Mouse (Mus musculus): Measurements from ENCODE around the gene Kat8. TPM values are rescaled to one million over a fixed set of nuclear protein-coding genes. Genes with fewer than 3 reads are reported as not detected.

Kat8 gene
- polyA plus RNA-seq, 1 experiment from 2014 or later, result 46.9 TPM

- Histone ChIP-seq H3K4me1 (ENCODE audit: control insufficient read depth, insufficient read depth, low read length) (peaks cover 25% of the 10 kb centered on the region), H3K4me3 (ENCODE audit: low read depth, low read length) (peak within 1 kb of the TSS; percentile 74), H3K27me3 (ENCODE audit: control insufficient read depth, insufficient read depth, low read depth, low read length) (no peaks in the 10 kb centered on the region), H3K27ac (ENCODE audit: low read length) (peak within 1 kb of the TSS; percentile 100), H3K4me2 (ENCODE audit: low read length) (peak within 1 kb of the TSS; percentile 67), H3K9me3 (replicated peaks; ENCODE audit: control insufficient read depth, low read length, poor library complexity, severe bottlenecking) (no peaks in the 10 kb centered on the region), H3K9ac (ENCODE audit: low read depth, low read length) (peak within 1 kb of the TSS; percentile 97), H3K36me3 (ENCODE audit: control insufficient read depth, insufficient read depth, low read length) (peaks cover 26% of the 10 kb centered on the region)
- under 1% methylated on average over 60 of the region's 60 CpGs for WGBS
- peak; percentile 72 for ATAC-seq
Measured at GRCm38 (mm10) chr7:127876467-127877348, 35.6 kb upstream of the Kat8 start, which contains the start of gene Zfp668. TSS of gene Zfp668 (minus strand) at chr7:127876828.

DNA sequence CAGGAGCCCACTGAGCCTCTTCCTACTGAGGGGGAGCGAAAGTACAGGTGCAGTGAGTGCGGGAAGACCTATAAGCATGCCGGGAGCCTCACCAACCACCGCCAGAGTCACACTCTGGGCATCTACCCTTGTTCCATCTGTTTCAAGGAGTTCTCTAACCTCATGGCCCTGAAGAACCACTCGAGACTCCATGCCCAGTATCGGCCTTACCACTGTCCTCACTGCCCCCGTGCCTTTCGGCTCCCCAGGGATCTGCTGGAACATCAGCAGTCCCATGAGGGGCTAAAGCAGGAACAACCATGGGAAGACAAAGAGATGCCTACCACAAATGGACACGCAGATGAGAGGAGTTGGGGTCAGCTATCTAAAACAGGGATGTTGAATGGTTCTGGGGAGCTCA is 33.0 kb upstream of the Kat8 start:
- WGBS, result 96% methylated on average over 9 of the region's 9 CpGs
- H3K9me3 ChIP-seq (replicated peaks; ENCODE audit: control insufficient read depth, low read length, poor library complexity, severe bottlenecking), result no peaks in the 10 kb centered on the region
- H3K4me3 ChIP-seq (ENCODE audit: low read depth, low read length), result no peak overlapping the region
- peaks cover 18% of the 10 kb centered on the region for H3K4me1 ChIP-seq (ENCODE audit: control insufficient read depth, insufficient read depth, low read length)
- no peak for ATAC-seq
- H3K4me2 ChIP-seq (ENCODE audit: low read length), result no peak overlapping the region
- H3K27ac ChIP-seq (ENCODE audit: low read length), result no peak overlapping the region
- H3K9ac ChIP-seq (ENCODE audit: low read depth, low read length), result no peak overlapping the region
- H3K27me3 ChIP-seq (ENCODE audit: control insufficient read depth, insufficient read depth, low read depth, low read length), result no peaks in the 10 kb centered on the region
- peaks cover 50% of the 10 kb centered on the region for H3K36me3 ChIP-seq (ENCODE audit: control insufficient read depth, insufficient read depth, low read length)

DNA sequence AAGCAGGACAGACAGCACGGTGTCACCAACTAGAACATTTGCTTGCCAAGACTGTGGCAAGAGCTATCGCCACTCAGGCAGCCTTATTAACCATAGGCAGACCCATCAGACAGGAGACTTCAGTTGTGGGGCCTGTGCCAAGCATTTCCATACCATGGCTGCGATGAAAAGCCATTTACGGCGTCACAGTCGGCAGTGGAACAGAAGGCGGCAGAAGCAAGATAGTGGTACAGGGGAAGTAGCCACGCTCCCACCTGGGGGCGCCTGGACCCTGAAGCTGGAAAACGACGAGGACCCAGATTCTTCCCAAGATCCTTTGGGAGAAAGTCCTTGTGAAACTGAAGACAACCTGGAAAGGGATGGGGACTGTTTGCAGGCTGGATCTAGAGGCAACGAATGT is 31.9 kb upstream of the Kat8 start:
- no peak for ATAC-seq
- Histone ChIP-seq H3K4me2 (ENCODE audit: low read length) (no peak overlapping the region), H3K27ac (ENCODE audit: low read length) (no peak overlapping the region), H3K27me3 (ENCODE audit: control insufficient read depth, insufficient read depth, low read depth, low read length) (no peaks in the 10 kb centered on the region), H3K9me3 (replicated peaks; ENCODE audit: control insufficient read depth, low read length, poor library complexity, severe bottlenecking) (no peaks in the 10 kb centered on the region), H3K4me3 (ENCODE audit: low read depth, low read length) (no peak overlapping the region), H3K4me1 (ENCODE audit: control insufficient read depth, insufficient read depth, low read length) (peaks cover 18% of the 10 kb centered on the region), H3K36me3 (ENCODE audit: control insufficient read depth, insufficient read depth, low read length) (peaks cover 58% of the 10 kb centered on the region), H3K9ac (ENCODE audit: low read depth, low read length) (no peak overlapping the region)
- WGBS, result 87% methylated on average over 12 of the region's 12 CpGs

DNA sequence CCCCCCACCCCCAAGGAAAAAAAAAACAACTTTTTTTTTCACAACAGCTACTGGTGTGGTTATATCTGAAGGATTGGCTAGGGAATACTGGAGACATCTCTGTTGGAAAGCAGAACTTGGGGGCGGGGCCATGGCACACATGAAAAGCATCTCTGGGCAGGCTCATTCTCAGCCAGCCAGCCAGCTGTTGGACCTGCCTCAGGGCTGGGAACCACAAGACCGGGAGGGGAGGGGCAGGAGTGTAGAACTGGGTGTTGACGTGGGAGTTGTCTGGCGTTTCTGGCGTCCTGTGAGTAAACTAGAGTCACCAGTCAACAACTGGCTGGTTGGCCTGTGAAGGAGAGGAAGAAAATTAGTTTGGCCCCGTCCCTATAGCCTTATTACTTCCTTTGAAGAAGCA is 26.4 kb upstream of the Kat8 start:
- H3K27me3 ChIP-seq (ENCODE audit: control insufficient read depth, insufficient read depth, low read depth, low read length), result no peaks in the 10 kb centered on the region
- H3K9ac ChIP-seq (ENCODE audit: low read depth, low read length), result no peak overlapping the region
- no peak for ATAC-seq
- 70% methylated on average over 6 of the region's 6 CpGs for WGBS
- H3K36me3 ChIP-seq (ENCODE audit: control insufficient read depth, insufficient read depth, low read length), result peaks cover 66% of the 10 kb centered on the region
- H3K4me3 ChIP-seq (ENCODE audit: low read depth, low read length), result no peak overlapping the region
- H3K4me2 ChIP-seq (ENCODE audit: low read length), result no peak overlapping the region
- peaks cover 9% of the 10 kb centered on the region for H3K4me1 ChIP-seq (ENCODE audit: control insufficient read depth, insufficient read depth, low read length)
- no peak overlapping the region for H3K27ac ChIP-seq (ENCODE audit: low read length)
- H3K9me3 ChIP-seq (replicated peaks; ENCODE audit: control insufficient read depth, low read length, poor library complexity, severe bottlenecking), result no peaks in the 10 kb centered on the region

DNA sequence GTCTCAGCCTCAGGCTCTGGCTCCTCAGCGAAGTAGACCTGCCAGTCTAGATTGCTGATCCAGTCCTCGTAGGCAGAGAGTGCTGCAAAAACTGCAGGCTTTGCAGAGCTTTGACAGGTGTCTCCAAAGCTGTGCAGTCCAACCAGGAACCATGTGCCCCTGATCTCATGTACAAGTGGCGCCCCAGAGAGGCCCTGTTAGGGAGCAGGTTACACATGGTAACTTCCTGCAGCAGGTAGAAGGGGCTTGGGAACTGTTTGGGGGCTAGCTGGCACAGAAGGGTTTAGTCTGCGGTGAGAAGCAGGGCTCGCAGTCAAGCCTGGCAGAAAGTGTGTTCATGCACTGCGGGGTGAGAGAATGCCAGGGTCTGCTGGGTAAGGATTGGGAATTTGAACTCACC is 25.8 kb upstream of the Kat8 start:
- no peaks in the 10 kb centered on the region for H3K27me3 ChIP-seq (ENCODE audit: control insufficient read depth, insufficient read depth, low read depth, low read length)
- H3K4me2 ChIP-seq (ENCODE audit: low read length), result no peak overlapping the region
- ATAC-seq, result no peak
- no peak overlapping the region for H3K27ac ChIP-seq (ENCODE audit: low read length)
- H3K36me3 ChIP-seq (ENCODE audit: control insufficient read depth, insufficient read depth, low read length), result peaks cover 60% of the 10 kb centered on the region
- H3K4me3 ChIP-seq (ENCODE audit: low read depth, low read length), result no peak overlapping the region
- no peaks in the 10 kb centered on the region for H3K9me3 ChIP-seq (replicated peaks; ENCODE audit: control insufficient read depth, low read length, poor library complexity, severe bottlenecking)
- 95% methylated on average over 6 of the region's 6 CpGs for WGBS
- peaks cover 9% of the 10 kb centered on the region for H3K4me1 ChIP-seq (ENCODE audit: control insufficient read depth, insufficient read depth, low read length)
- no peak overlapping the region for H3K9ac ChIP-seq (ENCODE audit: low read depth, low read length)

DNA sequence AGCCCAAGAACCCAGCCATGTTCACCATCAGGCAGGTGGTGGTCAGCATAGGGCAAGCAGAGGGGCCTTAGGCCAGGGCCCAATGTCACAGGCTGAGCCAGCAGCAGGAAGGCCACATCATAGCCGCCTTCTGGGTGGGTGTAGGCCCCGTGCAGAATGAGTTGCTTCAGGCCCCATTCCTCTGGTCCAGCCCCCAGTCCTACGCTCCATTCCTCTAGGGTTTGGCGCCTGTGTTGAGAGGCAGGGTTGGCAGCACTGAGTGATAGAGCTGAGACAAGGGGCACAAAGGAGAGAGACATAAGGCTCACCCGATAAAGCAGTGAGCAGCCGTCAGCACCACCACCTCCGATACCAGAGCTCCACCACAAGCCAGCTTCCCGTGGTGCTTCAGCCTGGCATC is 25.1 kb upstream of the Kat8 start:
- Histone ChIP-seq H3K9ac (ENCODE audit: low read depth, low read length) (no peak overlapping the region), H3K27ac (ENCODE audit: low read length) (no peak overlapping the region), H3K27me3 (ENCODE audit: control insufficient read depth, insufficient read depth, low read depth, low read length) (no peaks in the 10 kb centered on the region), H3K4me2 (ENCODE audit: low read length) (no peak overlapping the region), H3K4me3 (ENCODE audit: low read depth, low read length) (no peak overlapping the region), H3K36me3 (ENCODE audit: control insufficient read depth, insufficient read depth, low read length) (peaks cover 57% of the 10 kb centered on the region), H3K4me1 (ENCODE audit: control insufficient read depth, insufficient read depth, low read length) (peaks cover 9% of the 10 kb centered on the region), H3K9me3 (replicated peaks; ENCODE audit: control insufficient read depth, low read length, poor library complexity, severe bottlenecking) (no peaks in the 10 kb centered on the region)
- ATAC-seq, result no peak
- WGBS, result 88% methylated on average over 8 of the region's 8 CpGs

GRCm38 (mm10) chr7:127887781-127888180 is 24.5 kb upstream of the Kat8 start:
- Histone ChIP-seq H3K36me3 (ENCODE audit: control insufficient read depth, insufficient read depth, low read length) (peaks cover 52% of the 10 kb centered on the region), H3K27ac (ENCODE audit: low read length) (no peak overlapping the region), H3K27me3 (ENCODE audit: control insufficient read depth, insufficient read depth, low read depth, low read length) (no peaks in the 10 kb centered on the region), H3K4me2 (ENCODE audit: low read length) (no peak overlapping the region), H3K4me3 (ENCODE audit: low read depth, low read length) (no peak overlapping the region), H3K9me3 (replicated peaks; ENCODE audit: control insufficient read depth, low read length, poor library complexity, severe bottlenecking) (no peaks in the 10 kb centered on the region), H3K4me1 (ENCODE audit: control insufficient read depth, insufficient read depth, low read length) (peaks cover 9% of the 10 kb centered on the region), H3K9ac (ENCODE audit: low read depth, low read length) (no peak overlapping the region)
- ATAC-seq, result no peak
- 80% methylated on average over 3 of the region's 3 CpGs for WGBS

DNA sequence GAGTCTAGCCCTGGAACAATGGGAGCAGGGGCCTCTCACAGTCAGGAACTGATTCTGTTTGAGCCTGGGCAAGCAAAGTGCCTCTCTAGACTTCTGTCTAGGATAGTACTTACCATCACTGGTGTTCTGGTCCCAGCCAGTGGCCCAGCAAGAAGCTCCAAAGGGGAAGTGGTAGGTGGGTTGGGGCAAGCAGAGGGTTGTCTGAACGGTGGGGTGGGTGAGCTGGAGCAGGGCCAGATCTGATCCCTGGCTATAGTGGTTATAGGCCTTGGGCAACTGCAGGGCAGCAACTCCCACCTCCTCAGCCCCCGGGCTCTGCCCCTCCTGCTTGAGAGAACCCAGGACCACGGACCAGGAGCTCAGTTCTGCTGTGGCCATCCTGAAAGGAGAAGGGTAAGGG is 23.5 kb upstream of the Kat8 start:
- 79% methylated on average over 3 of the region's 3 CpGs for WGBS
- H3K36me3 ChIP-seq (ENCODE audit: control insufficient read depth, insufficient read depth, low read length), result peaks cover 50% of the 10 kb centered on the region
- H3K4me2 ChIP-seq (ENCODE audit: low read length), result no peak overlapping the region

GRCm38 (mm10) chr7:127890798-127891197 is 21.5 kb upstream of the Kat8 start, which contains the start of gene Prss53:
TSS of gene Prss53 (minus strand) at chr7:127890970.
- WGBS, result 39% methylated on average over 4 of the region's 4 CpGs
- no peak for ATAC-seq

More for the DNA sequence above, 23.5 kb upstream of the Kat8 start:
- no peak for ATAC-seq
- no peak overlapping the region for H3K4me3 ChIP-seq (ENCODE audit: low read depth, low read length)
- H3K4me1 ChIP-seq (ENCODE audit: control insufficient read depth, insufficient read depth, low read length), result peaks cover 8% of the 10 kb centered on the region
- H3K27me3 ChIP-seq (ENCODE audit: control insufficient read depth, insufficient read depth, low read depth, low read length), result no peaks in the 10 kb centered on the region
- H3K9ac ChIP-seq (ENCODE audit: low read depth, low read length), result no peak overlapping the region
- no peak overlapping the region for H3K27ac ChIP-seq (ENCODE audit: low read length)
- H3K9me3 ChIP-seq (replicated peaks; ENCODE audit: control insufficient read depth, low read length, poor library complexity, severe bottlenecking), result no peaks in the 10 kb centered on the region

More at GRCm38 (mm10) chr7:127890798-127891197, 21.5 kb upstream of the Kat8 start, which contains the start of gene Prss53:
- H3K9me3 ChIP-seq (replicated peaks; ENCODE audit: control insufficient read depth, low read length, poor library complexity, severe bottlenecking), result no peaks in the 10 kb centered on the region
- no peak within 1 kb of the TSS for H3K9ac ChIP-seq (ENCODE audit: low read depth, low read length)
- H3K27me3 ChIP-seq (ENCODE audit: control insufficient read depth, insufficient read depth, low read depth, low read length), result no peaks in the 10 kb centered on the region
- no peak within 1 kb of the TSS for H3K4me2 ChIP-seq (ENCODE audit: low read length)
- H3K36me3 ChIP-seq (ENCODE audit: control insufficient read depth, insufficient read depth, low read length), result peaks cover 35% of the 10 kb centered on the region
- H3K4me1 ChIP-seq (ENCODE audit: control insufficient read depth, insufficient read depth, low read length), result peaks cover 8% of the 10 kb centered on the region
- no peak within 1 kb of the TSS for H3K4me3 ChIP-seq (ENCODE audit: low read depth, low read length)
- no peak within 1 kb of the TSS for H3K27ac ChIP-seq (ENCODE audit: low read length)
